Mouse (Mus musculus) brain, embryonic 14.5 days (tissue): ENCODE measurements around the gene Cnr2.

Source experiments
- CTCF ChIP-seq: fragments of 200-500 bp; IDR thresholded peaks from 2 replicates; pipeline ENCODE4 v1.5.1; 2012; ENCODE audit warnings: inconsistent platforms, mild to moderate bottlenecking, moderate library complexity, borderline replicate concordance; ENCODE audit not compliant: insufficient read depth, insufficient read length; ENCODE audit errors: extremely low read depth
- POLR2A ChIP-seq: fragments of 200-500 bp; IDR thresholded peaks from 2 replicates; pipeline ENCODE4 v1.6.1; 2012; ENCODE audit warnings: mild to moderate bottlenecking, inconsistent platforms, borderline replicate concordance; ENCODE audit not compliant: poor library complexity, insufficient read depth, insufficient read length, severe bottlenecking; ENCODE audit errors: extremely low read depth

GRCm38 (mm10) chr4:135954241-135954640, 59.0 kb downstream of the Cnr2 start:
- TF ChIP-seq POLR2A (no peak), CTCF (peak; percentile 85)
